Mouse (Mus musculus): Measurements from ENCODE around the gene Rhod. TPM values are rescaled to one million over a fixed set of nuclear protein-coding genes. Genes with fewer than 3 reads are reported as not detected.
A peak's percentile ranks its signal among the peaks of the same experiment; 100 is the strongest.

Rhod gene
- total and polyA plus RNA-seq, 3 experiments: 0.06 TPM; not detected in 2

GRCm38 (mm10) chr19:4481326-4481725, 42.1 kb upstream of the Rhod start:
- no peak for DNase-seq (ENCODE audit: low read depth, low spot score)
- TF ChIP-seq GATA1 (IDR thresholded peaks at IDR 0.05; ENCODE audit: low read depth, low read length): no peak
- TF ChIP-seq ZNF384 (IDR thresholded peaks at IDR 0.05; ENCODE audit: low read depth, low read length): no peak
- H3K79me2 ChIP-seq (ENCODE audit: control insufficient read depth, insufficient read depth, low read length, poor library complexity): no peaks in the 10 kb centered on the region
- H3K9me3 ChIP-seq (replicated peaks; ENCODE audit: insufficient read depth, low read length): no peaks in the 10 kb centered on the region
- peaks cover 0 to 2% of the 10 kb centered on the region in 2 experiments; a peak in 1 of 4 replicates for H3K36me3 ChIP-seq (ENCODE audit: control insufficient read depth in 1 of 2, insufficient read depth in 2 of 2, low read length in 2 of 2)
- no peak overlapping the region for H3K4me3 ChIP-seq (ENCODE audit: control insufficient read depth in 1 of 2, insufficient read depth in 1 of 2, low read depth in 2 of 2, low read length in 2 of 2)
- no peak overlapping the region for H3K27ac ChIP-seq (ENCODE audit: control insufficient read depth, low read depth, low read length)
- peaks cover 0 to 7% of the 10 kb centered on the region in 2 experiments; a peak in 1 of 4 replicates for H3K4me1 ChIP-seq (ENCODE audit: control insufficient read depth in 1 of 2, insufficient read depth in 2 of 2, low read length in 2 of 2)
- H3K9ac ChIP-seq (ENCODE audit: control insufficient read depth, low read depth, low read length, poor library complexity, severe bottlenecking): no peak overlapping the region
- H3K27me3 ChIP-seq (ENCODE audit: control insufficient read depth in 1 of 2, insufficient read depth in 2 of 2, low read length in 2 of 2): peaks cover 3 to 8% of the 10 kb centered on the region in 2 experiments

GRCm38 (mm10) chr19:4480041-4480440, 40.8 kb upstream of the Rhod start:
- Histone ChIP-seq H3K9me3 (replicated peaks; ENCODE audit: insufficient read depth, low read length) (no peaks in the 10 kb centered on the region), H3K79me2 (ENCODE audit: control insufficient read depth, insufficient read depth, low read length, poor library complexity) (no peaks in the 10 kb centered on the region), H3K27ac (ENCODE audit: control insufficient read depth, low read depth, low read length) (no peak overlapping the region), H3K4me1 (ENCODE audit: control insufficient read depth in 1 of 2, insufficient read depth in 2 of 2, low read length in 2 of 2) (peaks cover 0 to 7% of the 10 kb centered on the region in 2 experiments; a peak in 1 of 4 replicates), H3K27me3 (ENCODE audit: control insufficient read depth in 1 of 2, insufficient read depth in 2 of 2, low read length in 2 of 2) (peaks cover 3 to 5% of the 10 kb centered on the region in 2 experiments), H3K36me3 (ENCODE audit: control insufficient read depth in 1 of 2, insufficient read depth in 2 of 2, low read length in 2 of 2) (peaks cover 0 to 2% of the 10 kb centered on the region in 2 experiments; a peak in 1 of 4 replicates), H3K9ac (ENCODE audit: control insufficient read depth, low read depth, low read length, poor library complexity, severe bottlenecking) (no peak overlapping the region), H3K4me3 (ENCODE audit: control insufficient read depth in 1 of 2, insufficient read depth in 1 of 2, low read depth in 2 of 2, low read length in 2 of 2) (no peak overlapping the region)
- no peak for DNase-seq (ENCODE audit: low read depth, low spot score)
- TF ChIP-seq TAL1 (IDR thresholded peaks at IDR 0.05; ENCODE audit: low read length) (no peak), ELF1 (IDR thresholded peaks at IDR 0.05; ENCODE audit: low read depth, low read length) (no peak), GATA1 (IDR thresholded peaks at IDR 0.05; ENCODE audit: low read depth, low read length) (no peak), MYB (IDR thresholded peaks at IDR 0.05; ENCODE audit: low read depth, low read length) (no peak), RCOR1 (IDR thresholded peaks at IDR 0.05; ENCODE audit: low read depth, low read length) (no peak), ZKSCAN1 (IDR thresholded peaks at IDR 0.05; ENCODE audit: low read depth, low read length) (no peak), UBTF (IDR thresholded peaks at IDR 0.05; ENCODE audit: borderline replicate concordance, insufficient read depth, low read depth, low read length) (no peak), NRF1 (IDR thresholded peaks at IDR 0.05; ENCODE audit: insufficient read depth, low read depth, low read length, poor library complexity, severe bottlenecking) (no peak), TBP (IDR thresholded peaks at IDR 0.05; ENCODE audit: low read depth, low read length) (no peak), MXI1 (IDR thresholded peaks at IDR 0.05; ENCODE audit: low read depth, low read length) (no peak), MYC (IDR thresholded peaks at IDR 0.05; ENCODE audit: low read depth, low read length) (no peak)

- Histone ChIP-seq H3K27ac (ENCODE audit: control insufficient read depth, low read depth, low read length) (no peak overlapping the region), H3K36me3 (ENCODE audit: control insufficient read depth in 1 of 2, insufficient read depth in 2 of 2, low read length in 2 of 2) (peaks cover 0 to 2% of the 10 kb centered on the region in 2 experiments; a peak in 1 of 4 replicates), H3K9me3 (replicated peaks; ENCODE audit: insufficient read depth, low read length) (no peaks in the 10 kb centered on the region), H3K4me1 (ENCODE audit: control insufficient read depth in 1 of 2, insufficient read depth in 2 of 2, low read length in 2 of 2) (peaks cover 0 to 7% of the 10 kb centered on the region in 2 experiments; a peak in 1 of 4 replicates), H3K9ac (ENCODE audit: control insufficient read depth, low read depth, low read length, poor library complexity, severe bottlenecking) (peak overlapping the region; percentile 23; the same call in 1 of the 2 replicates), H3K4me3 (ENCODE audit: control insufficient read depth in 1 of 2, insufficient read depth in 1 of 2, low read depth in 2 of 2, low read length in 2 of 2) (peak overlapping the region in 1 of 2 experiments; percentile 33; a peak in 3 of 4 replicates), H3K79me2 (ENCODE audit: control insufficient read depth, insufficient read depth, low read length, poor library complexity) (no peaks in the 10 kb centered on the region), H3K27me3 (ENCODE audit: control insufficient read depth in 1 of 2, insufficient read depth in 2 of 2, low read length in 2 of 2) (peaks cover 0 to 1% of the 10 kb centered on the region in 2 experiments; a peak in 2 of 4 replicates)
- peak; percentile 68 for DNase-seq (ENCODE audit: low read depth, low spot score)
- TF ChIP-seq MEF2A (IDR thresholded peaks at IDR 0.05; ENCODE audit: extremely low read depth, insufficient replicate concordance, low read depth, low read length, poor library complexity, severe bottlenecking): no peak
- TF ChIP-seq TBP (IDR thresholded peaks at IDR 0.05; ENCODE audit: low read depth, low read length): 0 out of 2 replicates have a peak, but pooled peaks have one; percentile 23
- TF ChIP-seq CTCF (IDR thresholded peaks at IDR 0.05 in 2 of 3, conservative IDR thresholded peaks at IDR 0.05 in 1 of 3; ENCODE audit: control insufficient read depth in 1 of 3, insufficient read depth in 1 of 3, low read depth in 2 of 3, low read length in 3 of 3, poor library complexity in 1 of 3, severe bottlenecking in 1 of 3): peak; percentile 32 to 67 (median 60); a peak in 5 of 6 replicates
- TF ChIP-seq ZNF384 (IDR thresholded peaks at IDR 0.05; ENCODE audit: low read depth, low read length): peak; percentile 34; the same call in 1 of the 2 replicates
These were observed 38.9 kb upstream of the Rhod start for GRCm38 (mm10) chr19:4478190-4478516.

Data from MEL (cell line).